Mouse (Mus musculus) embryonic facial prominence, embryonic 11.5 days (tissue): ENCODE data around the gene Shisal2a. TPM values are rescaled to one million over a fixed set of nuclear protein-coding genes. Genes with fewer than 3 reads are reported as not detected.

Source experiments
- ATAC-seq: fragments of 200-750 bp; cut with Nextera tagmentation; replicated peaks from 2 replicates; pipeline ENCODE4 v1.8.0; 2017; ENCODE audit warnings: low read depth; ENCODE audit not compliant: insufficient number of reproducible peaks, low FRiP score, low TSS enrichment
- DNase-seq: peaks from one replicate; pipeline ENCODE4 v3.0.0-alpha.2; 2015; ENCODE audit warnings: low spot score
- H3K27ac ChIP-seq: fragments of 300-500 bp; sonication (generic); replicated peaks from 2 replicates; pipeline ENCODE4 v1.5.1; 2014; ENCODE audit warnings: mild to moderate bottlenecking, low read depth, low read length, control low read depth
- H3K27me3 ChIP-seq: fragments of 300-500 bp; sonication (generic); 2 replicates; pipeline ENCODE4 v1.6.1; 2014; ENCODE audit warnings: mild to moderate bottlenecking, low read length, moderate library complexity, mixed read lengths; ENCODE audit not compliant: control insufficient read depth, insufficient read depth
- H3K36me3 ChIP-seq: fragments of 300-500 bp; sonication (generic); replicated peaks from 2 replicates; pipeline ENCODE4 v1.6.1; 2014; ENCODE audit warnings: low read depth, mild to moderate bottlenecking, low read length, moderate library complexity, mixed read lengths; ENCODE audit not compliant: control insufficient read depth, insufficient read depth
- H3K4me1 ChIP-seq: fragments of 300-500 bp; sonication (generic); 2 replicates; pipeline ENCODE4 v1.6.1; 2014; ENCODE audit warnings: low read length, mixed read lengths; ENCODE audit not compliant: control insufficient read depth, insufficient read depth
- H3K4me2 ChIP-seq: fragments of 300-500 bp; sonication (generic); 2 replicates; pipeline ENCODE4 v1.6.1; 2014; ENCODE audit warnings: low read depth, mild to moderate bottlenecking, control low read depth, low read length, moderate library complexity
- H3K4me3 ChIP-seq: fragments of 300-500 bp; sonication (generic); 2 replicates; pipeline ENCODE4 v1.5.1; 2014; ENCODE audit warnings: low read depth, low read length, control low read depth
- H3K9ac ChIP-seq: fragments of 300-500 bp; sonication (generic); replicated peaks from 2 replicates; pipeline ENCODE4 v1.6.1; 2014; ENCODE audit warnings: mild to moderate bottlenecking, control low read depth, low read length
- H3K9me3 ChIP-seq: fragments of 300-500 bp; sonication (generic); replicated peaks from 2 replicates; pipeline ENCODE4 v1.6.1; 2016; ENCODE audit warnings: mild to moderate bottlenecking, low read length, inconsistent platforms, mixed read lengths; ENCODE audit not compliant: control insufficient read depth
- WGBS: fragments of 180-500 bp; shearing (Covaris S2); extraction: QIAGEN DNeasy Blood & Tissue Kit; methylation state at CpG from one replicate; pipeline ENCODE4 v1.1.7; 2014; 5-methylcytosine and 5-hydroxymethylcytosine counted together
- polyA plus RNA-seq: library from polyadenylated mRNA; unstranded; fragments of >200 nt; fragmentation: Nextera tagmentation; extraction: Ambion mirVana; gene quantifications from 2 replicates; pipeline ENCODE4 v1.2.1, GENCODE M21; 2014

Shisal2a gene
- polyA plus RNA-seq, 1 experiment from 2014 or later: 8.5 TPM

GRCm38 (mm10) chr4:108406861-108407401, 23.8 kb upstream of the Shisal2a start, which contains the start of gene Gpx7:
Gene Gpx7, minus strand, starts transcription at chr4:108406961.
- H3K9me3 ChIP-seq: no peaks in the 10 kb centered on the region
- ATAC-seq (peak; percentile 17; the same call in 1 of the 2 replicates), DNase-seq (peak; percentile 50)
- peak within 1 kb of the TSS; percentile 17 for H3K27ac ChIP-seq
- H3K27me3 ChIP-seq: no peaks in the 10 kb centered on the region
- peak within 1 kb of the TSS; percentile 65 for H3K4me2 ChIP-seq
- peak within 1 kb of the TSS; percentile 68 for H3K9ac ChIP-seq
- no peaks in the 10 kb centered on the region for H3K36me3 ChIP-seq
- no peaks in the 10 kb centered on the region; the same call in 1 of the 2 replicates for H3K4me1 ChIP-seq
- peak within 1 kb of the TSS; percentile 34 for H3K4me3 ChIP-seq
- 9% methylated on average over 15 of the region's 15 CpGs for WGBS

- ATAC-seq (peak; percentile 76), DNase-seq (peak; percentile 48)
- H3K36me3 ChIP-seq: no peaks in the 10 kb centered on the region
- H3K4me2 ChIP-seq: peak overlapping the region; percentile 65
- H3K27ac ChIP-seq: peak overlapping the region; percentile 17
- no peaks in the 10 kb centered on the region for H3K9me3 ChIP-seq
- WGBS: 2% methylated on average over 52 of the region's 52 CpGs
- H3K27me3 ChIP-seq: no peaks in the 10 kb centered on the region
- peak overlapping the region; percentile 34 for H3K4me3 ChIP-seq
- H3K9ac ChIP-seq: peak overlapping the region; percentile 68
- H3K4me1 ChIP-seq: no peaks in the 10 kb centered on the region; the same call in 1 of the 2 replicates
Measured at GRCm38 (mm10) chr4:108406138-108406860, 23.1 kb upstream of the Shisal2a start.

GRCm38 (mm10) chr4:108405766-108406137, 22.6 kb upstream of the Shisal2a start:
- no peaks in the 10 kb centered on the region for H3K36me3 ChIP-seq
- no peaks in the 10 kb centered on the region; the same call in 1 of the 2 replicates for H3K4me1 ChIP-seq
- peak overlapping the region; percentile 17; the same call in 1 of the 2 replicates for H3K27ac ChIP-seq
- peak overlapping the region; percentile 68 for H3K9ac ChIP-seq
- no peaks in the 10 kb centered on the region for H3K27me3 ChIP-seq
- peak overlapping the region; percentile 34 for H3K4me3 ChIP-seq
- peak overlapping the region; percentile 65 for H3K4me2 ChIP-seq
- ATAC-seq (peak; percentile 57; the same call in 1 of the 2 replicates), DNase-seq (no peak)
- H3K9me3 ChIP-seq: no peaks in the 10 kb centered on the region
- 61% methylated on average over 3 of the region's 3 CpGs for WGBS

GRCm38 (mm10) chr4:108403861-108404635, 20.9 kb upstream of the Shisal2a start:
- no peak overlapping the region for H3K4me3 ChIP-seq
- H3K4me2 ChIP-seq: no peak overlapping the region
- ATAC-seq (no peak), DNase-seq (no peak)
- no peak overlapping the region for H3K27ac ChIP-seq
- no peaks in the 10 kb centered on the region for H3K27me3 ChIP-seq
- no peak overlapping the region for H3K9ac ChIP-seq
- WGBS: 85% methylated on average over 8 of the region's 8 CpGs
- no peaks in the 10 kb centered on the region for H3K9me3 ChIP-seq
- no peaks in the 10 kb centered on the region for H3K36me3 ChIP-seq
- H3K4me1 ChIP-seq: no peaks in the 10 kb centered on the region; the same call in 1 of the 2 replicates

GRCm38 (mm10) chr4:108400395-108400794, 17.2 kb upstream of the Shisal2a start:
- no peaks in the 10 kb centered on the region for H3K4me1 ChIP-seq
- no peaks in the 10 kb centered on the region for H3K9me3 ChIP-seq
- H3K4me2 ChIP-seq: no peak overlapping the region
- 90% methylated on average over 10 of the region's 10 CpGs for WGBS
- no peaks in the 10 kb centered on the region for H3K36me3 ChIP-seq
- ATAC-seq (no peak), DNase-seq (no peak)
- H3K27ac ChIP-seq: no peak overlapping the region
- H3K9ac ChIP-seq: no peak overlapping the region
- H3K4me3 ChIP-seq: no peak overlapping the region
- no peaks in the 10 kb centered on the region for H3K27me3 ChIP-seq

GRCm38 (mm10) chr4:108394236-108394635, 11.1 kb upstream of the Shisal2a start:
- DNase-seq (no peak), ATAC-seq (no peak)
- no peaks in the 10 kb centered on the region for H3K27me3 ChIP-seq
- no peak overlapping the region for H3K4me3 ChIP-seq
- no peaks in the 10 kb centered on the region for H3K9me3 ChIP-seq
- no peaks in the 10 kb centered on the region for H3K4me1 ChIP-seq
- H3K4me2 ChIP-seq: no peak overlapping the region
- H3K27ac ChIP-seq: no peak overlapping the region
- H3K36me3 ChIP-seq: no peaks in the 10 kb centered on the region
- no peak overlapping the region for H3K9ac ChIP-seq

GRCm38 (mm10) chr4:108392558-108392957, 9.4 kb upstream of the Shisal2a start:
- H3K9ac ChIP-seq: no peak overlapping the region
- no peaks in the 10 kb centered on the region for H3K27me3 ChIP-seq
- no peak overlapping the region for H3K4me2 ChIP-seq
- H3K27ac ChIP-seq: no peak overlapping the region
- no peak overlapping the region for H3K4me3 ChIP-seq
- WGBS: 78% methylated on average over 2 of the region's 2 CpGs
- H3K4me1 ChIP-seq: no peaks in the 10 kb centered on the region
- ATAC-seq (no peak), DNase-seq (no peak)
- no peaks in the 10 kb centered on the region for H3K9me3 ChIP-seq
- H3K36me3 ChIP-seq: no peaks in the 10 kb centered on the region
